Mouse (Mus musculus) liver, adult 2 months (tissue): ENCODE measurements around the gene Rab31. TPM values are rescaled to one million over a fixed set of nuclear protein-coding genes. Genes with fewer than 3 reads are reported as not detected.
A peak's percentile ranks its signal among the peaks of the same experiment; 100 is the strongest.

Experiments used
- DNase-seq: peaks from one replicate; pipeline ENCODE4 v3.0.0-alpha.2; 2011; ENCODE audit warnings: low read depth, low spot score; ENCODE audit errors: extremely low read depth
- H3K27ac ChIP-seq: fragments of 200-500 bp; replicated peaks from 2 replicates; pipeline ENCODE4 v1.5.1; 2012; ENCODE audit warnings: low read depth, mild to moderate bottlenecking, control low read depth, inconsistent platforms, low read length; ENCODE audit not compliant: insufficient read depth
- H3K27me3 ChIP-seq: fragments of 200-500 bp; 2 replicates; pipeline ENCODE4 v1.6.1; 2012; ENCODE audit warnings: mild to moderate bottlenecking, moderate library complexity, low read length, inconsistent platforms; ENCODE audit not compliant: control insufficient read depth, insufficient read depth
- H3K36me3 ChIP-seq: fragments of 200-500 bp; 2 replicates; pipeline ENCODE4 v1.6.1; 2012; ENCODE audit warnings: low read length, inconsistent platforms; ENCODE audit not compliant: control insufficient read depth, insufficient read depth
- H3K4me1 ChIP-seq: fragments of 200-500 bp; 2 replicates; pipeline ENCODE4 v1.6.1; 2011; ENCODE audit warnings: low read length; ENCODE audit not compliant: control insufficient read depth, insufficient read depth
- H3K4me3 ChIP-seq: fragments of 200-500 bp; 2 replicates; pipeline ENCODE4 v1.5.1; 2011; ENCODE audit warnings: low read depth, mild to moderate bottlenecking, control low read depth, low read length, moderate library complexity; ENCODE audit not compliant: insufficient read depth
- H3K79me2 ChIP-seq: fragments of 200-500 bp; 2 replicates; pipeline ENCODE4 v1.6.1; 2012; ENCODE audit warnings: inconsistent platforms, mild to moderate bottlenecking, low read length, moderate library complexity; ENCODE audit not compliant: control insufficient read depth, insufficient read depth
- H3K9ac ChIP-seq: fragments of 200-500 bp; 2 replicates; pipeline ENCODE4 v1.6.1; 2012; ENCODE audit warnings: low read depth, mild to moderate bottlenecking, control low read depth, inconsistent platforms, low read length
- CTCF ChIP-seq: fragments of 200-500 bp; IDR thresholded peaks from 2 replicates; pipeline ENCODE4 v1.5.1; 2011; ENCODE audit warnings: low read depth, low read length, control low read depth
- POLR2A ChIP-seq: fragments of 200-500 bp; IDR thresholded peaks from 2 replicates; pipeline ENCODE4 v1.6.1; 2011; ENCODE audit warnings: low read length, control low read depth; ENCODE audit not compliant: insufficient read depth; ENCODE audit errors: extremely low read depth
- WGBS: fragments of 180-500 bp; shearing (Covaris S2); methylation state at CpG from one replicate; pipeline ENCODE4 v1.1.7; 2018; 5-methylcytosine and 5-hydroxymethylcytosine counted together
- polyA plus RNA-seq: library from polyadenylated mRNA; depleted of rRNA; stranded (reverse); fragments of >200 nt; gene quantifications from 2 replicates; pipeline ENCODE4 v1.2.3, GENCODE M21; 2012
- total RNA-seq: library from RNA; depleted of rRNA; stranded (reverse); fragments of >200 nt; gene quantifications from 2 replicates; pipeline ENCODE4 v1.2.3, GENCODE M21; 2014

Gene Rab31
- total and polyA plus RNA-seq, 2 experiments: 3.5 to 5.4 TPM

DNA sequence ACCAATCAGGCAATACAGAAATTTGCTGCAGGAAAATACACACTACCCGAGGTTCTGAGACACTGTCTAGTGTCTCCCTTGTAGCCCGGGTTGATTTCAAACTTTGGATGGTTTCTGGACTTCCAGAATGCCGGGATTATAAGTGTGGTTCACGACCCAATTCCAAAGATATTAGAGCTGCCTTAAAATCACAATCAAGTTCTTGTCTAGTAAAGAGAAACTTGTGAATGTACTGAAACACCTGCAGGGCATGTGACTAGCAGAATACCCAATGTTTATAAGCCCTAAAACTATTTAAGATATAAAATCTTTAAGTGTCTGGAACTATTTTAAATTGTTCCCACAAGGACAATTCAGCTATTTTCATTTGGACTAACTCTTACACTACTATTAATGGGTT is 160.8 kb downstream of the Rab31 start:
- H3K4me1 ChIP-seq: peaks cover 22% of the 10 kb centered on the region
- TF ChIP-seq CTCF: no peak
- no peak for TF ChIP-seq POLR2A
- 2% methylated on average over 4 of the region's 4 CpGs for WGBS
- peaks cover 28% of the 10 kb centered on the region for H3K79me2 ChIP-seq
- H3K36me3 ChIP-seq: no peaks in the 10 kb centered on the region
- no peak overlapping the region for H3K9ac ChIP-seq
- DNase-seq: no peak
- no peaks in the 10 kb centered on the region for H3K27me3 ChIP-seq
- H3K27ac ChIP-seq: no peak overlapping the region
- H3K4me3 ChIP-seq: peak overlapping the region; percentile 2; the same call in 1 of the 2 replicates

DNA sequence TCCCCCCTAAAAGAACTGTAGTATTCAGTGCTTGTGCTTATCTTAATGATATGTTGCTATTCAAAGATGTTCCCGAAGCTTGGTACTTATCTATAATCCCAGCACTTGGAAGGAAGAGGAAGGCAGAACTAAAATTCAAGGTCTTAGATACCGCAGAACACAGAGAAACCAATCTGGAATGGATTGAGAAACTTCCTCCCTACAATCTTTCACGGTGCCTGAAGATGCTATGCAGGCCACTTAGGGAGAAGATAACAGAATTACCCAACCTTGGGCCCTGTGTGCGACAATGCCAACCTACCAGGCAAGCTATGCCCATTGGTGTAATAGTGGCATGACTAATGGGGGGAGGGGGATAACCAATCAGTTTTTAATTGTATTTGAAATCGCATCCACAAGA is 163.8 kb downstream of the Rab31 start:
- Histone ChIP-seq H3K36me3 (no peaks in the 10 kb centered on the region), H3K9ac (no peak overlapping the region), H3K27me3 (no peaks in the 10 kb centered on the region), H3K27ac (no peak overlapping the region), H3K4me3 (no peak overlapping the region), H3K79me2 (peaks cover 43% of the 10 kb centered on the region), H3K4me1 (peaks cover 41% of the 10 kb centered on the region)
- DNase-seq: peak; percentile 45
- 33% methylated on average over 5 of the region's 5 CpGs for WGBS
- TF ChIP-seq POLR2A (no peak), CTCF (no peak)

DNA sequence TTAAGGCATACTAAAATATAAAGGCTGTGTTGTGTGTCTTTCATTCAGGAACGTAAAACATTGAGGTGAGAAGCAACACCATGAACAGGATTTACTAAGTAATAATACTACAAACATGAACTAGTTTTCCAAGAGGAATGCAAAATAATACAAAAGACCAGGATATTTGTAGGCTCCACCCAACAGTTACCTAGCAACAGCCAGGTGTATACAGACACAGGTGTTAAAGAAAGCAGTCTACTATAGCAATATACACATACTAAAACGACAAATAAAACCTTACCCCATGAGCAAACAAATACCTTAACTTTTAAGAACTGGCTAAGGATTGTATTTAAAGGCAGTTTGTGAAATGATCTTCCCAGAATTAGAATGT is 164.3 kb downstream of the Rab31 start:
- Histone ChIP-seq H3K4me3 (no peak overlapping the region), H3K27ac (no peak overlapping the region), H3K27me3 (no peaks in the 10 kb centered on the region), H3K79me2 (peaks cover 44% of the 10 kb centered on the region), H3K9ac (no peak overlapping the region), H3K36me3 (no peaks in the 10 kb centered on the region), H3K4me1 (peaks cover 41% of the 10 kb centered on the region)
- 68% methylated on average over 2 of the region's 2 CpGs for WGBS
- no peak for DNase-seq
- TF ChIP-seq CTCF (no peak), POLR2A (no peak)

DNA sequence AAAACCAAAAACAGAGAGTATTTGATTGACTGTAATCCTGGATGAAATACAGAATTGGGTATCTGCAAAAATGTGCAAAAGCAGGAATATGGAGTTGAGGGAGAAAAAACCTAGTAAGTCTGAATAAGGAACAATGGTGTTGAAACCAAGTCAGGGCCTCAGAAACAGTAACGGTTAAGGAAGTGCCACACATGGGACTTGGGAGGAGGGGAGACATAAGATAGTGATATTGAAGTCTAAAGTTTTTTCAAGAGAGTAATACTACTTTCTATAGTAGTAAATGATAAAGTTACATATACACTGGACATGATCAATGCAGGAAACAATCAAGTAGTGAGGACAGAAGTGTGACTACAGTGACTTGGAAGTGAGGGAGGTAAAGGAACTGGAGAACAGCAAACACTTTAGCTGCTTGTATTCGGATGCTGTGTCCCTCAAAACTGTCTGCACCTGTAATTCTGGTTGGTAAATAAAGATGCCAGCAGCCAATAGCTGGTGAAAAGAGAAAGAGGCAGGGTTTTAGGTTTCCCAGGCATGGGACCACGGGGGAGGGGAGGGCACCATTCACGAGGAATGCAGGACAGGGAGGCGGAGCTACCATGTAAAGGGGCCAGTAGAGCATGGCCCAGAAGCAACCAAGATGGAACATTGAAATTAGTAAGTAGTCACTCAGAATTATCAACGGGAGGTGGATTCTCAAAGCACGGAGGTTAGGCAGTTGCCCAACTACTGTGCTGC is 164.8 kb downstream of the Rab31 start:
- peaks cover 46% of the 10 kb centered on the region for H3K4me1 ChIP-seq
- H3K27me3 ChIP-seq: no peaks in the 10 kb centered on the region
- peaks cover 38% of the 10 kb centered on the region for H3K79me2 ChIP-seq
- no peaks in the 10 kb centered on the region for H3K36me3 ChIP-seq
- WGBS: 33% methylated on average over 7 of the region's 7 CpGs
- DNase-seq: no peak
- H3K27ac ChIP-seq: no peak overlapping the region
- TF ChIP-seq POLR2A (no peak), CTCF (no peak)
- H3K9ac ChIP-seq: no peak overlapping the region
- H3K4me3 ChIP-seq: no peak overlapping the region

DNA sequence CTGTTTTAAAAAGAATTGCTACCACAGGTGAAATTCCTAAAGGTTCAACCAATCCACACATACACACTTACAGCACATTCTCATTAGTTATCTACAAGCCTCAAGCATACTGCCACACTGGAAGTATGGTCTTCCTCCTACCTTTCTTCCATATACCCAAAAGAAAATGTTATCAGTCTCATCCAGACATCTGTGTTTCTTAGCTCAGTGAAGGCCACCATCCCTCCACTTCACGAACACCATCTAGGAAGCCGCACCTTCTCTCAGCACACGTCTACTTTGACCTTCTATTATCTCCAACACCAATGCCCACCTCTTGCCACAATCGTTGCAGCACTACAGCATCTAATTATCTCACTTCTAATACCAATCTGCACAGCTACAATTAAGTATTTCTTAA is 166.5 kb downstream of the Rab31 start:
- H3K36me3 ChIP-seq: no peaks in the 10 kb centered on the region
- no peak overlapping the region for H3K9ac ChIP-seq
- peaks cover 54% of the 10 kb centered on the region for H3K4me1 ChIP-seq
- H3K4me3 ChIP-seq: no peak overlapping the region
- WGBS: 53% methylated on average over 4 of the region's 4 CpGs
- DNase-seq: no peak
- H3K27ac ChIP-seq: no peak overlapping the region
- peaks cover 37% of the 10 kb centered on the region for H3K79me2 ChIP-seq
- no peak for TF ChIP-seq CTCF
- TF ChIP-seq POLR2A: no peak
- H3K27me3 ChIP-seq: no peaks in the 10 kb centered on the region

DNA sequence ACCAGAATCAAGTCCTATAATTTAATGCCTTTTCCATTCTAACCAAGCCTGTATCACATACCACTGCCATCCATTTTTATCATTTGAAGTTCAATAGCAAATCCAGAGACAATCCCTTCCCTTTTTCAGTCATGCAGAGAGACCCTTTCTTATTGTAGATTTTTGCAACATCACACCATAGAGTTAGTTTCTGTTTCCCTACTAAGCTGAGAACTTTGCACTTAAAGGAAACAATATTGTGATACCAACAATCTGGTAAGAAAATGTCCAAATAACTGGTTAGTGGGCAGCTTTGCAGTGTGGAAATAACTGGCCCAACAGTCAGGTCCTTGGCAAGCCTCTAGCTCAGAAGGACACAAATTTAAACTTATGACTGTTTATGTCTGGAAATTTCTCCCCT is 167.7 kb downstream of the Rab31 start:
- peaks cover 37% of the 10 kb centered on the region for H3K79me2 ChIP-seq
- H3K27ac ChIP-seq: no peak overlapping the region
- no peak overlapping the region for H3K9ac ChIP-seq
- H3K36me3 ChIP-seq: no peaks in the 10 kb centered on the region
- no peak overlapping the region for H3K4me3 ChIP-seq
- no peaks in the 10 kb centered on the region for H3K27me3 ChIP-seq
- no peak for DNase-seq
- TF ChIP-seq CTCF (no peak), POLR2A (no peak)
- H3K4me1 ChIP-seq: peaks cover 56% of the 10 kb centered on the region
